Mouse (Mus musculus) lung, postnatal 10 days (tissue): ENCODE measurements around the gene Gm11983.
"Not testable (repeated sequence)": the region's sequence is repeated elsewhere in the genome, so short reads cannot be mapped to it uniquely, and the experiment has no call there.

ENCODE experiments used
- DNase-seq: peaks from one replicate; pipeline ENCODE4 v3.0.0; 2021

The Gm11983 gene

DNA sequence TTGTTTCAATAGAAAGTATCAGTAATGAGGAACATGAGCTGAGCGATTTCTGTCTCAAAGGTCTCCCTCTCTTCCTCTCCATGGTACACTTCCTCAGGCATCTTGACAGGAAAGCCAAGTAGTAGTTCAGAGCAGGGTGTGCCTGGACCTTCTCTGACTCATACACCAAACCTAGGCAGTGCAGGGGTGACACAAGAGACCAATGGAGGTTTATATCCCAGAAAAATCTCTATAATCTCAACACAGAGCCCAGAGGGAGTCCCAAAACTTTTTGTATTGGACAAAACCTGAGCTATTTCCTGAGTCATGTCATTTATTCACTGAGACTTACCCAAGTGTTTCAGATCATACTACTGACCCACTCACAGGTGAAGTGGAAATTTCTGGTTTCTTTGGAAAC lies at the start of gene Gm11983:
Gene Gm11983 (minus strand): TSS at position 101 of the 400 bp plus-strand sequence.
- no peak for DNase-seq

DNA sequence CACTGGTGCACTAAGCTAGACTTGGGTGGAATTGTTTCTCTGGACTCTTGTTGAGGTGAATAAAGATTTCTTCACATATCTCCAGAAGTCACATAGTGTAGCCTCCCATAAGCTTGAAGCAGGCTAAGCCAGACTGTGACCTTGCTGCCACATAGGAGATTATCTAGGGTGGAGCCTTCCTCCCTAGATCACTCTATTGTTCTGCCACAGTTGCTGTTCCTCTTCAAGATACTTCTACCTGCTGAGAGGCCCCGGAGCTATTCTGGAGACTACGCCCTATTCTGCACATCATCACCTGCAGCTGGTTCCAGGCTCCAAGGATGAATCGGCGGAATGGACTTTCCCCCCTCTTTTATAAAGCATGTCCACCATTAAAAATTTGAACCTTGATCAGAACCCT lies 45.6 kb upstream of the Gm11983 start:
- DNase-seq, result not testable (repeated sequence)

GRCm38 (mm10) chr11:6881614-6882013 lies 44.2 kb upstream of the Gm11983 start:
- DNase-seq, result peak; percentile 30

DNA sequence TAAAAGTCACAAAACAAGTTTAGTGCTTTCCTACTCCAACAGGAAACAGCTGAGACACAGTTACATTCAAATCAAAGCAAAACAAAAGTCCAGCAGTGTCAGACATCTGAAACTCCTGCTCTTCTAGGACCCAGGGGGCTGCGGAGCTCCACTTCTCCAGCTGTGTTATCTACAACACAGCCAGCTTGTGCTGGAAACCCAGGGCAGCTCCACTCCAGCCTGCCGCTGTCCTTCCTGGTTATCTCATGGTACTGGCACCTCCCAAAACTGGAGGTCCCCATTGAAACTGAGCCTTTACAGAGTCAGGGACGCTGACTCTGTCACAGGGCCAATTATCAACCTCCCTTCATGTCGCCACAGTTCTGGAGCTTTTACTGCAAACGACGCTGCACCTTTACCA lies 40.3 kb upstream of the Gm11983 start:
- DNase-seq, result no peak

DNA sequence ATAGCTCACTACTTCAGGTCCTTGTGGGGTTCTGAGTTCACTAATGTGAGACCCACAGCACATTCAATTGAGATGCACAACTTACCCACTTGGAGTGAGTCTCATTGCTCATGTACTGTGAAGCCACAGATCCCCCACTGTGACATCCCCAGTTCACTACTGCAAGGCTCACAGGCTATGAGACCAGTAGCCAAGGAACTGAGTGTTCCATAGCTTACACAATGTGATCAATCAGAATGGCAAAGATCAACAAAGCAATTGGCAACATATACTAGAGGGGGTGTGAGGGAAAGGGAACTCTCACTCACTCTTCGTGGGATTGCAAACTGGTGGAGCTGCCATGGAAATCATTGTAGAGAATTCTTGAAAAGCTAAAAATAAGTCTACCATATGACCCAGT lies 33.5 kb upstream of the Gm11983 start:
- DNase-seq, result no peak

DNA sequence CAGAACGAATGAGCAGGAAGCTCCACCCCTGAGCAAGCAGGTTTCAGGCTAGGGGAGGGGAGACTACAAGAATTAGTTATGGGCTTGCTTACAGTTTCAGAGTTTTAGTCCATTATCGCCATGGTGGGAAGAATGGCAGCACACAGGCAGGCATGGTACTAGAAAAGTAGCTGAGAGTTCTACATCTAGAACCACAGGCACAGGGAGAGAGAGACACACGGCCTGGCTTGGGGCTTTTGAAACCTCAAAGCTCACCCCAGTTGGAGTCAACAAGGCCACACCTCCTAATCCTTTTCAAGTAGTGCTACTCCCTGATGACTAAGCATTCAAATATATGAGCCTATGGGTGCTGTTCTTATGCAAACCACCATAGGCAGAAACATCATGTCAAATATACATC lies 28.1 kb upstream of the Gm11983 start:
- DNase-seq, result no peak

GRCm38 (mm10) chr11:6862185-6862584 lies 24.7 kb upstream of the Gm11983 start:
- DNase-seq, result no peak

GRCm38 (mm10) chr11:6859898-6860858 lies 22.7 kb upstream of the Gm11983 start:
- DNase-seq, result no peak

DNA sequence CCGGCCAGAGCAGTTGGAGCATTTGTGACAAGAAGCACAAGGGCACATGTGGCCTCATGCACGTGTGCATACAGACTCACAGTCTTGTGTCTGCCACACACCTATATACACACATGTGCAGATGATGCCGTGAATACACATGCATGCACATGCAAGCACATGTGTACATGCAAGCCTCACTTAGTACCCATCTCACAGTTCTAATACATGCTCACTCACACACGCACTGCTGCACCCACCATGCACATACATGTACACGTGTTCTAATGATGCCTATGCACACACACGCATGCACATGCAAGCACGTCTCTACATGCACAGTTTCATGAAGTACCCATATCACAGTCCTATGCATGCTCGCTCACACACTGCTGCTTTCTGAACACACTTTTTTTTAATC lies 21.6 kb upstream of the Gm11983 start:
- DNase-seq, result no peak

DNA sequence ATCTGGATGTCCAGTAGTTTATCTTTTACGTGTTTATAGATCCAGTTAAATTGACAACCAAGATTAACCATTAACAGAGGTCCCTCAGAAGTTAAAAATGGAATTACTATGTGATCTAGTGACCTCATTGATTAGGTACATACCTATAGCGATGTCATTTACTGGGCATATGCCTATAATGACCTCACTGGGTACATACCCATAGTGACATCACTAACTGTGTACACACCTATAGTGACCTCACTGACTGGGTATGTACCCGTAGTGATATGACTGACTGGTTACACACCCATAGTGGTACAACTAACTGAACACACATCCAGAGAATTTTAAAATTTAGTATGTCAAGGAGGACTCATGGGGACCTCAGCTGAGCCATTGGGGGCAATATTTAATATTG lies 18.5 kb upstream of the Gm11983 start:
- DNase-seq, result no peak

- not testable (repeated sequence) for DNase-seq
Measured at GRCm38 (mm10) chr11:6853366-6853765, 15.9 kb upstream of the Gm11983 start.

DNA sequence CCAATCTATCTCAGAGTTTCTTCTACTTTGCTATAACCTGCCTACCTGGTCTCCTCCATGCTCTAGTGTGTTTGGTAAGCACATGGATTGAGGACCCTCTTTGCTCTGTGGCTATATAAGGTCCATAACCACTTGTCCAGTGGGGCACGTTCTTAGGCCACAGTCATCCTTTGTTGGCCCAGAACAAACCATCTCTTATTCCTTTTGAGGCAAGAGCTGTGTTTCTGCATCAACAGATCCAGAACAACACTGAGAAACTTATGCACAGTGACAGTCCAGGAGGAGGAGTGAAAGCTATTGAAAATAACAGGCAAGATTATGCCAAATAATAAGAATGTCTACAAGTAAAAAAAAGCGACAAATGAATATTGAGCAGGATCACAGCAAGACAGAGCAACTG lies 6.4 kb upstream of the Gm11983 start:
- no peak for DNase-seq

- DNase-seq, result no peak
Measured at GRCm38 (mm10) chr11:6842160-6842559, 4.7 kb upstream of the Gm11983 start.

- no peak for DNase-seq
Measured at GRCm38 (mm10) chr11:6840775-6841174, 3.3 kb upstream of the Gm11983 start.

DNA sequence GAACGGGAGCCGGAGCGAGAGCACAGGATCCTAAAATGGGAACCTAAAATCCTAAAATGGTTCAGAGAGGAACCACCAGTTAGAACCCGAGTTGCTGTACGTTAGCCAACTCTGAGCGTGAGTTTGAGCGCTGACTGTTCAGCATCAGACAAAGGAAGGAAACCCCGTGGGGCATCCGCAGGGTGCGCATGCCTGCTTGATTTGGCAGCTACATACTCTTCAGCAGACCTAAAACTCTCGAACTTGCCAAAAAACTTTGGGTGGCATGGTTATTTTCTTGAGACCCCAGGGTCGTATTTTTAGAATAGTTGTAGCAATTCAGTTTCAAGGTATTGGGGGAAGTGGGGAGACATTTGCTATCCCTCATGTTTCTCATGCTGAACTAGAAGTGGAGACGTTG lies 2.8 kb downstream of the Gm11983 start:
- no peak for DNase-seq

GRCm38 (mm10) chr11:6833731-6834130 lies 3.7 kb downstream of the Gm11983 start:
- no peak for DNase-seq

- DNase-seq, result no peak
Measured at GRCm38 (mm10) chr11:6831931-6832330, 5.5 kb downstream of the Gm11983 start.

GRCm38 (mm10) chr11:6828196-6828595 lies 9.3 kb downstream of the Gm11983 start:
- DNase-seq, result no peak

DNA sequence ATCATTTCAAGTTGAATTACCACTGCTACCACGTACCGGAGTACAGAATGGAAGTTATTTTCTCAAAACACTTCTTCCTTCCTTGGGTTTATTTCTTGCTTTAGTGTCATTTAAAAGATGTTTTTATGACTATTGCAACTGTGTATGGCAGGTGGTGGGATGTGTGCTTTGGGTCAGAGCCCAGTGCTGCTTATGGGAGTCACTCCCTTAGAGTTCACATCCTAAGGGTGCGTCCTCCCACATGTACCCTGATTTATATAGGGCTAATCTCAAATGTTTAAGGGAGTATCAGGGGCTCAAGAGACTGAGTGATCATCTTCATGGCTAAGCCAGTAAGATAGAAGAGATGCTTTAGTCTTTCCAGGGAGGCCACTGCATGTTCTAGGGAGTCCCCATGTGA lies 11.3 kb downstream of the Gm11983 start:
- no peak for DNase-seq

DNA sequence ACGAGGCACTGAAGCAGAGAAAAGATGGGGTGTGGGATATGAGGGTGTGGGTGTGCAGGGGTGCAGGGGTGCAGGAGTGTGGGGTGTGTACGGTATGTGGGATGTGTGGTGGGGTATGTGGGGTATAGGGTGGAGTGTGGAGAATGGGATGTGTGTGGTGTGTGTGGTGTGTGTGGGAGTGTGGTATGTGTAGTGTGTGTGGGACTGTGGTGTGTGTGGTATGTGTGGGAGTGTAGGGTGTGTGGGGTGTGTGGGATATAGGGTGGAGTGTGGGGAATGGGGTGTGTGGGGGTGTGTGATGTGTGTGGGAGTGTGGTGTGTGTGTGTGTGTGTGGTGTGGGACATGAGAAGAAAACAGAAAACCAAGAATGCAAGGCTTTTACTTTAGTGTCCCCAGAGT lies 14.3 kb downstream of the Gm11983 start:
- no peak for DNase-seq

DNA sequence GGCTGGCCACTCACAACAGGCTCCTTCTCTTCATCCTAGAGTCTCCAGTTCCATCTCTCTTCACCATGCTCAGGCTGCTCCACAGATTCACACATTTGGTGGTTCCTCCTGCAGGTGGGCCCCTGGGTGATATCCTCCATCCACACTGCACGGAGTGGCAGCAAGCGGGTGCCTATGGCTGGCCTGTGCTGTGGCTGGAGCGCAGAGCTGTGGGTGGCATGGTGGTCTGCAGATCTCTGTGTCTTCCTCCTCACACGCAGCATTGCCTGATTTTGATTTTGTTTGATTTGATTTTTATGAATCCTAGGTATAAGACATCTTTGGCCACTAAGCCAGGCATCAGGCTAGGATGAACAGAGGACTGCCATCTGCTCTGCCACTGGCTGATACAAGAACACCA lies 23.0 kb downstream of the Gm11983 start:
- no peak for DNase-seq

DNA sequence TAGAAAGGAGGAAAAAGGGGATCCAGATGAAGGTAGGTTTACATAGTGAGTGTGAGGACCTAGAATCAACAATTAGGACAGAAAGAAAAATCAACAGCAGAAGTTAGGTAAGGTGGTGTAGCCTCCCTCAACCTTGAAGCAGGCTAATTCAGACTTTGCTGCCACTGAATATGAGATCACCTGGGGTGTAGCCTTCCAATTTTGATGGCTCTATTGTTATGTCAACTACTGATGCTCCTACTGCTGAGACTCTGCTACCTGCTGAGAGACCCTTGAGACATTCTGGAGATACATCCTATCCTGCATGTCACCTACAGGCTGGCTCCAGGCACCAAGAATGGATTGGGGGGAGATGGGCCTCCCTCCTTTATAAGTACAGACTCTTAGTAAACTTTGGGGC lies 34.6 kb downstream of the Gm11983 start:
- DNase-seq, result not testable (repeated sequence)

DNA sequence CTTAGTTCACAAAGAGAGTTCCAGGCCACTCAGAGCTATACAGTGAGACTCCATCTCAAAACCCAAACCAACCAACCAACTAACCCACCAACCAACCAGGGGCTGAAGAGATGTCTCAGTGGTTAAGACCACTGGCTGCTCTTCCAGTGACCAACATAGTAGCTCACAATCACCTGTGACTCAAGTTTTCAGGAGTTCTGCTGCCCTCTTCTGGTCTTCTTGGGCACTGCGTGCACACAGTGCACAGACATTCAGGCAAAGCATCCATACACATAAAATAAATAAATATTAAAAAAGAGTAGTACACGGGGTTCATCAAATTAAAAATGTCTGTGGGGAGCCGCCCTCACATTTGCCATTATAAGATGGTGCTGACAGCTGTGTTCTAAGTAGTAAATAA lies 46.8 kb downstream of the Gm11983 start:
- DNase-seq, result no peak
